Mouse (Mus musculus) cerebellum, adult 8-10 months (tissue): ENCODE data around the gene Pabpc4l.
"Not testable (repeated sequence)": the region's sequence is repeated elsewhere in the genome, so short reads cannot be mapped to it uniquely, and the experiment has no call there.

Source experiments
- DNase-seq: peaks from one replicate; pipeline ENCODE4 v3.0.0; 2022

The Pabpc4l gene

DNA sequence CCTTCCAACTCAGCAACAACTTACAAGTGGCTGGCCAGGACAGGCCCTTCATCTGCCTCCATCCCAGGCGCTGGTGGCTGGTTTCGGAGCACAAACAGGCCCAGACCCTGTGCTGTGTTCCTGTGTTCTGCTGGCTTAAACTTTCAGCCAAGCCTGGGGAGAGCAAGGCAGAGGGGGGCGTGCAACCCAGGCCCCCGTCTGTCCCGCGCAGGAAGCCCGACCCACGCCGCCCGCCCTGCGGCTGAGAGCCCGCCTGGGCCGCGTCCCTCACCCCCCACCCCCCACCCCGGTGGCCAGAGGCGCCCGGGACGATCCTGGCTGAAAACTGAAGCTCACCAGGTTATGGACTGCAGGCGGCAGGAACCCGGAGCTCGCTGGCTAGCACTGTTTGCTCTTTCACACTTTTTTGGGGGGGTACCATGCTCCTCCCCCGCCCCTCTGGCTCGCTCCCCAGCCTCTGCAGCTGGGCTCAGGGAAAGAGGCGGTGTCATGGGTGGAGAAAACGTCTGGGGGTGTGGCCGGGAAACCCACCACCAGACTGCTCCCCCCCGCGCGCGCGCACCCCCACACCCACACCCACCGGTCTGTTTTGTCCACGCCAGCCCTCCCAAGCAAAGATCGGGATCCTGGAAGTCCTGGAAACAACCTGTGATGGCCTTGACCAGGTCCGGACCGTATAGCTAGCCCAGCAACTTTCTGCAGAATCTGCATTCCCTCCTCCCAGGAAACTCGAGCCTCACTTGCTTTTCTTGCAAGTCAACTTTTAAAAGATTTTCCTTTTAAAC lies at the start of gene Pabpc4l:
Gene Pabpc4l (minus strand): TSS at position 739 of the 785 bp plus-strand sequence.
- DNase-seq: no peak

GRCm38 (mm10) chr3:46490989-46491259 lies 42.9 kb upstream of the Pabpc4l start:
- no peak for DNase-seq

DNA sequence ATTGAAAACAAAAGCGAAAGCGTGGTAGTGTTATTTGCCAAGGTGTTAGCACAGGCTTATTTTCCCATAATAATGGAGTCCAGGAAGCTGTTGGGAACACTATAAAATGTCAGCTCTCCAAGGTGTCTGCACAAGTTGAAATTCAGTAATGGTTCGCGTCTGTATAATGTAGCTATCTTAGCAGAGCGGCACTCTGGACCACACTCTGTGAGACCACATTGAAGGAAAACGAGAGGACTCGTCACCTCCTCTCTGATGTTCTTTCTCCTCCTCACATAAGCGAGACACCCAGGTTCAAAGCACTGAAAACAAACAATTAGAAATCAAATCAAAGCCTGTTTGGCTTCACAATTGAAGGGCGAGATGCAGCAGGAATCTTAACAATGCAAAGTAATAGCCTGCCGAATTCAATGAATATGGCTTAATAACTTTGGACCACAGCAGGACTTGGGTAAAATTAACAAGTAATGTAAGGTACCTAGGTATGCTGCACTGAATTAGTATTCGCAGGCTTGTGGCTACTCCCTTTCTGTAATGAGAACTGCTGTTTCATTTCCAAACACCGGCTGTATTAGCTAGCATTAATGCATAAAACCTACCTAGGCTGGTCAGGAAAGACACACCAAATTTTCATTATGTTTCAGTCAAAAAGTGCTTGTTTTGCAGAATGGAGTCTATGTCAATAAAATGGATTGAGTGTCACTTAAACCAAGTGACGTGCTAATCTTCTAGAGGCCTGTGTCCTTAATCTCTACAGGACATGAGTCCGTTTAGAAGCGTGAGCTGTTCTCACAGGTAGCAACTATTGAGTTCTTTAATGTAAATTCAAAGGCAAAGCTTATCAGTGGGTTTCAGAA lies 42.3 kb upstream of the Pabpc4l start:
- DNase-seq: no peak

DNA sequence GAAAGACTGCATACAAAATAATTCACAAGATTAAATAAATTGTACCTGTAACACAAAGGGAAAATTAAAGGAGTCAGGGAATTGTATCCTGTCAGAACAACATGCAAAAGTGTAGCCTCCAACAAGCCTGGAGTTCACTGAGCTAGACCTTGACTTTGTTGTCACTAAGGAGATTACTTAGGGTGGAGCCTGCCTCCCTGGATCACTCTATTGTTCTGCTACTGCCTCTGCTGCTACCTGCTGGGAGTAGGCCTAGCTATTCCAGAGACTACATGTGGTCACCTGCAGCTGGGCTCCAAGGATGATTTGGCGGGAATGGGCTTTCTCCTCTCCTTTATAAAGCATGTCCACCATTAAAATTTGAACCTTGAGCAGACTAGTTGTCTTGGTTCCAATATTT lies 38.1 kb upstream of the Pabpc4l start:
- not testable (repeated sequence) for DNase-seq

DNA sequence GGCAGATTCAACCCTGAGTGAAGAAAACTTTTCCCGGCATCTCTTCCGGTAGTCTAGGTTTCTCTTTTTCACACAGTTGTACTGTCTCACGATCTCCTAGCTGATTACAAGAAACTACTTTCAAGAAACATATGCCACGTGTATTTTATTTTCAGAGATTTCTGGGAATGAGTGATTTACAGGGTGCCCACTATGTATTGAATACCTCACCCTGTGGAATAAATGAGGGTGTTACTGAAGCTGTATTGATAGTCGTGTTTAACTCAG lies 180 bp upstream of the Pabpc4l start:
- DNase-seq: no peak

- no peak for DNase-seq
Measured at GRCm38 (mm10) chr3:46431416-46431815, 16.6 kb downstream of the Pabpc4l start.
